In the genomic region with DNA sequence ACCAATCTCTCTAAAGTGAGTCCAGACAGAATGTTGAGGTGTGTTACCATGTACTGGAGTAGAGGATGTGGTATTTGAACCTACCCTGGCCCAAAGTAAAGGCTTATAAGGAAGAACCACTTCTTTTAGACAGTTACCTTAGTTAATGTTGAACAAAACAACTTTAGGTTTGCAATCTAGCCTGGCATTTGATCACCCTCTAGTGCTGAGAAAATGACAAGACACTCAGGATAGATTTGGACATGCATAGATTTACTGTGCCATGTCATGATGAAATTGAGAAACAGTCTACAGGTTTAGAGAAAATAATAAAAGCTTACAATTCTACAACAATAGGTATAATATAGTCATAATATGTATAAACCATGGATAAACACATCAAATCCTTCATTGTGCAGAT, we compare ENCODE assay signal across 25 mouse cellular contexts.
DNase-seq lines count a peak whose midpoint lies in the region; ATAC-seq and TF ChIP-seq lines count a peak whose summit lies in the region.
"Had no signal": no experiment of that assay in that cellular context is flagged by ENCODE, and none has a peak within 500 bp of the region (broad histone marks: within the 10 kb centered on the region; RNA-seq: fewer than 3 reads in every experiment).

No protein-coding gene starts in this region.

- no peak for ATAC-seq in hindbrain, postnatal 0 days
- no peak for ATAC-seq in hindbrain, embryonic 14.5 days (ENCODE audit: low FRiP score)
- ATAC-seq in lung, embryonic 14.5 days (ENCODE audit: insufficient read depth): no peak
- ATAC-seq: hindbrain, embryonic 16.5 days; liver, embryonic 12.5 days had no signal

- peak; percentile 10 for DNase-seq in hindbrain, postnatal 0 days (ENCODE audit: low spot score)
- DNase-seq in hindbrain, embryonic 14.5 days (ENCODE audit: low spot score): no peak
- DNase-seq in lung, embryonic 14.5 days: no peak
- no peak for DNase-seq in lung, adult 2 months
- peak; percentile 30 for DNase-seq in ZHBTc4 (ENCODE audit: low read depth, low spot score)
- DNase-seq in heart, adult 2 months: no peak
- no peak for DNase-seq in cerebellum, postnatal 4 days (ENCODE audit: low spot score in 2 of 2)
- DNase-seq: adrenal gland, adult 2 months; cerebellum, adult 11-12 months; cerebellum, postnatal 14 days; kidney, adult 11 months; right cerebral cortex, postnatal 25 days; spleen, adult 18-20 months; thymus, postnatal 14 days had no signal

- H3K4me2 ChIP-seq in hindbrain, postnatal 0 days (ENCODE audit: low read depth, low read length): no peak overlapping the region
- no peak overlapping the region for H3K4me2 ChIP-seq in hindbrain, embryonic 14.5 days (replicated peaks)
- no peak overlapping the region for H3K4me2 ChIP-seq in lung, embryonic 14.5 days
- H3K4me2 ChIP-seq: embryonic facial prominence, embryonic 13.5 days; forebrain, embryonic 12.5 days; kidney, embryonic 15.5 days; limb, embryonic 12.5 days; liver, embryonic 12.5 days; neural tube, embryonic 12.5 days had no signal

- no peaks in the 10 kb centered on the region for H3K9me3 ChIP-seq in hindbrain, postnatal 0 days (ENCODE audit: low read length)
- no peaks in the 10 kb centered on the region for H3K9me3 ChIP-seq in hindbrain, embryonic 14.5 days (ENCODE audit: control insufficient read depth, low read length)
- H3K9me3 ChIP-seq in lung, embryonic 14.5 days (ENCODE audit: low read depth, low read length): no peaks in the 10 kb centered on the region
- H3K9me3 ChIP-seq in E14TG2a.4 (ENCODE audit: low read length): no peaks in the 10 kb centered on the region
- H3K9me3 ChIP-seq: embryonic facial prominence, embryonic 13.5 days; forebrain, embryonic 12.5 days; heart, embryonic 10.5 days; kidney, embryonic 15.5 days; limb, embryonic 12.5 days; liver, embryonic 12.5 days; neural tube, embryonic 12.5 days had no signal

- no peak for TF ChIP-seq EP300 in heart, adult 2 months (IDR thresholded peaks at IDR 0.05; ENCODE audit: insufficient read depth, low read depth, low read length)

- H3K36me3 ChIP-seq in hindbrain, postnatal 0 days (ENCODE audit: insufficient read depth, low read length): no peaks in the 10 kb centered on the region
- no peaks in the 10 kb centered on the region for H3K36me3 ChIP-seq in hindbrain, embryonic 14.5 days (replicated peaks; ENCODE audit: control insufficient read depth, insufficient read depth)
- H3K36me3 ChIP-seq in lung, embryonic 14.5 days (ENCODE audit: insufficient read depth): no peaks in the 10 kb centered on the region
- H3K36me3 ChIP-seq in E14TG2a.4 (ENCODE audit: insufficient read depth, low read length): no peaks in the 10 kb centered on the region
- H3K36me3 ChIP-seq in heart, adult 2 months (ENCODE audit: control insufficient read depth, insufficient read depth, low read length): no peaks in the 10 kb centered on the region
- H3K36me3 ChIP-seq: embryonic facial prominence, embryonic 13.5 days; forebrain, embryonic 12.5 days; heart, embryonic 10.5 days; kidney, embryonic 15.5 days; limb, embryonic 12.5 days; liver, embryonic 12.5 days; neural tube, embryonic 12.5 days had no signal

- no peak overlapping the region for H3K9ac ChIP-seq in hindbrain, postnatal 0 days (replicated peaks; ENCODE audit: low read length)
- no peak overlapping the region for H3K9ac ChIP-seq in hindbrain, embryonic 14.5 days
- H3K9ac ChIP-seq in lung, embryonic 14.5 days: no peak overlapping the region
- H3K9ac ChIP-seq in heart, adult 2 months (ENCODE audit: low read depth, low read length): no peak overlapping the region
- H3K9ac ChIP-seq: embryonic facial prominence, embryonic 13.5 days; forebrain, embryonic 12.5 days; kidney, embryonic 15.5 days; limb, embryonic 12.5 days; liver, embryonic 12.5 days; neural tube, embryonic 12.5 days had no signal

- no peak overlapping the region for H3K27ac ChIP-seq in hindbrain, postnatal 0 days
- H3K27ac ChIP-seq in hindbrain, embryonic 14.5 days: no peak overlapping the region
- no peak overlapping the region for H3K27ac ChIP-seq in lung, embryonic 14.5 days (ENCODE audit: low read depth)
- H3K27ac ChIP-seq in heart, adult 2 months: no peak overlapping the region
- H3K27ac ChIP-seq: embryonic facial prominence, embryonic 13.5 days; forebrain, embryonic 12.5 days; heart, embryonic 10.5 days; kidney, embryonic 15.5 days; limb, embryonic 12.5 days; liver, embryonic 12.5 days; macrophage; neural tube, embryonic 12.5 days had no signal

- H3K4me3 ChIP-seq in hindbrain, postnatal 0 days (ENCODE audit: low read length): no peak overlapping the region
- H3K4me3 ChIP-seq in hindbrain, embryonic 14.5 days (replicated peaks; ENCODE audit: low read length): no peak overlapping the region
- no peak overlapping the region for H3K4me3 ChIP-seq in lung, embryonic 14.5 days (ENCODE audit: low read depth, low read length)
- H3K4me3 ChIP-seq in lung, adult 2 months (replicated peaks; ENCODE audit: extremely low read depth, low read depth, low read length): no peak overlapping the region
- H3K4me3 ChIP-seq in E14TG2a.4 (replicated peaks; ENCODE audit: low read length): no peak overlapping the region
- no peak overlapping the region for H3K4me3 ChIP-seq in heart, adult 2 months
- H3K4me3 ChIP-seq: embryonic facial prominence, embryonic 13.5 days; erythroblast, embryonic 14.5 days; forebrain, embryonic 12.5 days; heart, embryonic 10.5 days; kidney, embryonic 15.5 days; limb, embryonic 12.5 days; liver, embryonic 12.5 days; neural tube, embryonic 12.5 days had no signal

- intact Hi-C loops in heart, adult 2 months (cut with DNase I): no loop called here

- TF ChIP-seq POLR2A in lung, adult 2 months (IDR thresholded peaks at IDR 0.05; ENCODE audit: borderline replicate concordance, extremely low read depth, low read depth, low read length): no peak
- TF ChIP-seq POLR2A in heart, adult 2 months (IDR thresholded peaks at IDR 0.05; ENCODE audit: insufficient read depth, low read depth, low read length): no peak

- H3K27me3 ChIP-seq in hindbrain, postnatal 0 days (ENCODE audit: insufficient read depth, low read length): no peaks in the 10 kb centered on the region
- H3K27me3 ChIP-seq in hindbrain, embryonic 14.5 days (ENCODE audit: control insufficient read depth, insufficient read depth, low read length): no peaks in the 10 kb centered on the region
- H3K27me3 ChIP-seq in lung, embryonic 14.5 days (ENCODE audit: insufficient read depth, low read length): no peaks in the 10 kb centered on the region
- no peaks in the 10 kb centered on the region for H3K27me3 ChIP-seq in E14TG2a.4 (ENCODE audit: insufficient read depth, low read length)
- H3K27me3 ChIP-seq in heart, adult 2 months (ENCODE audit: control insufficient read depth, insufficient read depth, low read length): no peaks in the 10 kb centered on the region
- H3K27me3 ChIP-seq: embryonic facial prominence, embryonic 13.5 days; forebrain, embryonic 12.5 days; kidney, embryonic 15.5 days; limb, embryonic 12.5 days; liver, embryonic 12.5 days; neural tube, embryonic 12.5 days had no signal

- no peaks in the 10 kb centered on the region for H3K4me1 ChIP-seq in hindbrain, postnatal 0 days (ENCODE audit: insufficient read depth, low read length)
- H3K4me1 ChIP-seq in hindbrain, embryonic 14.5 days (replicated peaks; ENCODE audit: control insufficient read depth, insufficient read depth, low read length): no peaks in the 10 kb centered on the region
- no peaks in the 10 kb centered on the region for H3K4me1 ChIP-seq in lung, embryonic 14.5 days (ENCODE audit: insufficient read depth)
- H3K4me1 ChIP-seq in lung, adult 2 months (ENCODE audit: control insufficient read depth, insufficient read depth, low read length): no peaks in the 10 kb centered on the region
- H3K4me1 ChIP-seq in E14TG2a.4 (replicated peaks; ENCODE audit: low read depth, low read length): no peaks in the 10 kb centered on the region
- no peaks in the 10 kb centered on the region for H3K4me1 ChIP-seq in heart, adult 2 months (ENCODE audit: control insufficient read depth, insufficient read depth, low read length)
- H3K4me1 ChIP-seq: embryonic facial prominence, embryonic 13.5 days; forebrain, embryonic 12.5 days; heart, embryonic 10.5 days; kidney, embryonic 15.5 days; limb, embryonic 12.5 days; liver, embryonic 12.5 days; neural tube, embryonic 12.5 days had no signal

- H3K79me2 ChIP-seq in heart, adult 2 months (replicated peaks; ENCODE audit: control insufficient read depth, insufficient read depth, low read length): no peaks in the 10 kb centered on the region

- TF ChIP-seq CTCF in hindbrain, postnatal 0 days (IDR thresholded peaks at IDR 0.05; ENCODE audit: low read depth): peak; percentile 42; the same call in 1 of the 2 replicates
- peak; percentile 10; the same call in 1 of the 2 replicates for TF ChIP-seq CTCF in lung, embryonic 14.5 days (IDR thresholded peaks at IDR 0.05; ENCODE audit: low read depth)
- TF ChIP-seq CTCF in lung, adult 2 months (IDR thresholded peaks at IDR 0.05; ENCODE audit: insufficient read depth, low read length): no peak
- peak; percentile 20; the same call in 1 of the 2 replicates for TF ChIP-seq CTCF in E14TG2a.4 (conservative IDR thresholded peaks at IDR 0.05; ENCODE audit: low read length)
- TF ChIP-seq CTCF in heart, adult 2 months (IDR thresholded peaks at IDR 0.05): no peak

Comparison
In these comparisons a context has a peak if more than half of its experiments do, and no peak if none do; other contexts are left out.
1. DNase-seq: peak in hindbrain, postnatal 0 days (single experiment) and ZHBTc4 (single experiment); none in hindbrain, embryonic 14.5 days (single experiment), lung, embryonic 14.5 days (single experiment), lung, adult 2 months (single experiment), heart, adult 2 months (0 of 2) and cerebellum, postnatal 4 days (0 of 2).
2. CTCF ChIP-seq: peak in hindbrain, postnatal 0 days (single experiment), lung, embryonic 14.5 days (single experiment) and E14TG2a.4 (single experiment); none in lung, adult 2 months (single experiment) and heart, adult 2 months (single experiment).